Mouse (Mus musculus) adrenal gland, postnatal 4 days (tissue): ENCODE data around the gene Gm9844. TPM values are rescaled to one million over a fixed set of nuclear protein-coding genes. Genes with fewer than 3 reads are reported as not detected.
"Not testable (repeated sequence)": the region's sequence is repeated elsewhere in the genome, so short reads cannot be mapped to it uniquely, and the experiment has no call there.

Experiments used
- DNase-seq, 2 experiments: peaks; one replicate each; pipeline ENCODE4 v3.0.0; 2021 to 2022; ENCODE audit warnings: low spot score in 2 of 2, mixed read lengths in 2 of 2
- total RNA-seq, 2 experiments: library from RNA; stranded (reverse); gene quantifications; 2 replicates each; pipeline ENCODE4 v1.2.3; 2021

The Gm9844 gene
- total RNA-seq, 2 experiments from 2014 or later, result 0.92 TPM; not detected in 1

DNA sequence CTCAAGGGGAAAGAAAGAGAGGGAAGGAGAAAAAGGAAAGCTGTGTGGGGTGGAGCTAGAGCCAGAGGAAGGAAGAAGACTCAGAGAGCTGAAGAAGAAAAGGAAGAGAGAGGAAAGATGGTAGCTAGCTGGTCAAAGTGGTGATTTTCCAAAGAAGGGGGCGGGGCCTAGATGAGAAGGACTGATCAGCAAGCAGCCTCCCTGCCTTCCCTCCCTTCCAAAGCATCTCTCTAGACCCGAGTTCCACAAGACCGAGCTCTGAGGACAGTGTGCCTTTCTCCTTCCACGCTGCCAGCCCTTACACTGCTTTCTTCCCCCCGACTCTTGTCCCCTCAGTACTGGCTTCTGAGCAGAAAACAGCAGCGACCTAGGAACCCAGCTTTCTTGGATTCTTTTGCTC lies 2.1 kb downstream of the Gm9844 start:
- no peak for DNase-seq

DNA sequence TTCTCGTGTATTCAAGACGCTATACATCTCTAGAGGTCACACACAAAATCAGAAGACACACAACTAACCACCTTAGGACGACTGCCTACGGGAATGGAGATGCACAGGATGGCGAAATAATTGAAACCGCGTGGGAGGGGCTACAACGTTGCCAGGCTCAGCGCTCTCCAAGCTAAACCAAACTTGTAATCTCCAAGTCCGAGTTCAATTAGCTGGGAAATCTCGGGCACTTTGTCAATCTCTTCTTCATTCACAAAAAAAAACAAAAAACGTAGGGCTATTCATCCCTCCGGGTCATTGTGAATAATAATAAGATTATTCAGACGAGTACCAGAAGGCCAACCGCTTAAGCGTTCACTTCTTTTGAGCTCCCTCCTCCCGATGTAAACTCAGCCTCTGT lies 7.1 kb downstream of the Gm9844 start:
- DNase-seq, result no peak

DNA sequence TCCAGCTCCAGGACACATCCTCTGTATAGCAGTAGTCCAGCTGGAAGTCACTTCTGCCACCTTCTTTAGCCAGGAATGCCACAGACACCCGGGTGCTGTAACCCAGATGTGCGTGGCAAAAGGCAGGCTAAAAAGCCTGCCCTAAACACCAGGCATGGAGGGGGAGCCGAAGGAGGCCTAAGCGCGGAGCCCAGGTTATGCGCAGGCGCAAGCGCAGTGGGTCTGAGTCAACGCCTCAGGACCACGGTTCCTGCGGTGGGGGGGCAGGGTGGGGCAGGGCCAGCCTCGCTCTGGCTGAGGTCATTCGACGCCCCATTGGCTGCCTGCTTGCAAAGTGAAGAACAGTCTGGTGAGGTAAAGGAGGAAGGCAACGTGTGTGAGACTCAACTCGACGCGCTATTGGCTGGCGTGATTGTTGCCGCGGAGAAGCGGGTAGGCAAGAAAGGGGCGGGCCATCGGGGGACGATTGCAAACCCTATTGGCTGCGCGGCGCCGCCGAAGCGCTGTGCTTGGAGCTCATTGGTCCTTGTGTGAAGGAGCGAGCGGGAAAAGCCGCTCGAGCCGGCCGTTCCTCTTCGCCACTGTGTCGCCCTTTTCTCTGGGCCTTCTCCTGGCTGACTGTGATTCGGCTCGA lies 7.6 kb downstream of the Gm9844 start, which contains the start of the genes Lypd4 and Dmrtc2:
Gene Lypd4, minus strand, starts transcription at position 410 of the 634 bp plus-strand sequence.
Gene Dmrtc2, plus strand, starts transcription at position 526 of the 634 bp plus-strand sequence.
- DNase-seq, result no peak

DNA sequence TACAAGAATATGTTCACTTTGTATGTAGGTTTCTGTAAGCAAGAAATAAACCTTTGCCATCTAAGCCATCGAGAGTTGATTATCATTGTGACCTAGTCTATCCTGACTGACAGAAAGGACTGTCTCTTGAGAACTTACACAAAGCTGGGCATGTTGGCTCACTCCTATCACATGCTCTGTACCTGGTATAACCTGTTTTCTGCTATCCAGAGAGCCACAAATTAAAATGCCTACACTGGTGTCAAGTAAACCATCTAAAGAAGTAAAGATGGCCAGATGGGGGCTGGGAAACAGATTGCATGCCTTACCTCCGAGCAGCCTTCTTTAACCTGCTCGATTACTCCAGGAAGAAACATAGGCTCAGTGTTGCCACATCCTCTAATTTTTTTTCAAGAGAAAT lies 15.6 kb downstream of the Gm9844 start:
- no peak for DNase-seq

DNA sequence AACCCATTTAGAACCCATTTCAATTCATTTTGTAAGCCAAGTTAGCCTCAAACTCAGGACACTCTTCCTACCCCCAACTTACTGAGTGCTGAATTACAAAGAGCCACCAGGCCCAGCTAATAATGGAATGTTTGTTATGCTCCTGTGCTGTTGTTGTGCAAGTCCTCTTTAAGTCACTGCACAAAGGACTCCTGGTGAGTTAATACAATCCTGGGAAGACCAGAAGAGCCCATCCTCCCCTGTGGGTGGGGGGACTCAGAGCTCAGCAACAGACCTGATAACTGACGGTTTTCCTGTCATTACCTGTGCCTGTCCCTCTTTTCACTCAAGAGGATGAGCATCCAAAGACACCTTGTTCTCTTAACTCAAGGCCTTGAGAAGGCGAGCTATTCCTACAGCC lies 17.6 kb downstream of the Gm9844 start:
- DNase-seq, result no peak

DNA sequence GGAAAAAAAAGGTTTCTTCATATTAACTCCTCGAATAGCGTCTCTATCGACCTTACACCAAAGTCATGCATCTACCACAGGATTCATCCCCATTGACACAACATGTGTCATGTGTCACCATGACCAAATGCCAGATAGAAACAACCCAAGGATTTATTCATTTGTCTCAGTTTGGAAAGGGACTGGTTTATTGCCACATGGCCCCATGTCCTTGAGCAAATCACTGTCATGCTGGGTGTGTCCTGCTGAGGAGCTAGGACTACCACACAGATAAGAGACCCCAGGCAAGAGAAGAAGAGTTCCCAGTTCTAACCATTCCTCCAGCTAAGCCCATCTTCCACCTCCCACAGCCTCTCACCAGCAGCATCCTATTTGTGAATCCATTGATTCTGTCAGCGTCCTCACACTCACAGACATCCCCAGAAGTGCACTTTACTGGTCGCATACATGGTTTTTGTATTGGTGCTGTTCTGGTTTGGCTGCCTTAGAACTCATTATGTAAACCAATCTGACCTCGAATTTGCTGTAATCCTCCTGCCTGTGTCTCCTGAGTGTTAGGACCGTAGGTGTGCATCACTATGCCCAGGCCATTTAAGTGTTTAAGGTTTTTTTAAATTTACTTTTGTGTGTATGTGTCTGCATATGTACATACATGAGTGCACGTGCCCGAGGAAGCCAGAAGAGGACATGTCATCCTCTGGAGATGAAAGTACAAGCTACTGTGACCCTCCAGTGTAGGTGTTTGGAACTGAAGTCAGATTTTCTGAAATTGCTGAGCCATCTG lies 20.6 kb downstream of the Gm9844 start:
- DNase-seq, result no peak

DNA sequence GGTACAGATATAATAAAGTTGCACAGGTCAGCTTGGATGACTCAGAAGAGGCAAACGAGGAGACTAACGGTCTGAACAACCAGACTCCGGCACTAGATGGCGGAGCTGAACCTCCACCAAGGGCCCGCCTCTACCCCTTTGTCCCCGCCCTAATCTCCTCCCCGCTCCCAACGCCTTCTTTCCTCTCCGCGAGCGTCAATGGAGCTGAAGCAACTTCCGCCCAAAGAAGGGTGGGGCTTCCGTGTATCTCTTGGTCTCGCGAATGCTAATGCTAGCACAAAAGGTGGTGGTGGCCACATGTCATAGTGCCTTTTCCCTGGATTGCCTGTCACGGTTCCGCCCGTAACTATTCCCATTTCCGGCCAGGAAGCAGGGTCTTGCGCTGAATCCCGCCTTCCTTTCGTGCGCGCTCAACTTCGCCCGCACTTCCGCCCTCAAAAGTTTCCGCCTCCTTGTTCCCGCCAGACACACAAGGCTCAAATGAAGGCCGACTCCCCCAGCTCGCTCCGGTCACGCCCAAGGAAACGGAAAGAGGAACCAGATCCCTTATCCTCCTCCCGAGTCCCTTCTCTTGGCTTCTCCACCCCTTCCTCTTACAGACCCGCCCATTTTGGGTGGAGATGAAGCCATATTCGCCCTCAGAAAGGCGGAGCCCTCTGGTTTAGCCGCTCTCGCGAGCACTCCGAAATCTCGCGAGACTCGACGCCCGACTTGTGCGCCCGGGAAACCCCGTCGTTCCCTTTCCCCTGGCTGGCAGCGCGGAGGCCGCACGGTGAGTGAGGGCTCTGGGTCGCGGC lies 22.1 kb downstream of the Gm9844 start, which contains the start of gene Rps19:
Gene Rps19, plus strand, starts transcription at position 476 of the 797 bp plus-strand sequence.
- DNase-seq, result peak; percentile 95 to 96

DNA sequence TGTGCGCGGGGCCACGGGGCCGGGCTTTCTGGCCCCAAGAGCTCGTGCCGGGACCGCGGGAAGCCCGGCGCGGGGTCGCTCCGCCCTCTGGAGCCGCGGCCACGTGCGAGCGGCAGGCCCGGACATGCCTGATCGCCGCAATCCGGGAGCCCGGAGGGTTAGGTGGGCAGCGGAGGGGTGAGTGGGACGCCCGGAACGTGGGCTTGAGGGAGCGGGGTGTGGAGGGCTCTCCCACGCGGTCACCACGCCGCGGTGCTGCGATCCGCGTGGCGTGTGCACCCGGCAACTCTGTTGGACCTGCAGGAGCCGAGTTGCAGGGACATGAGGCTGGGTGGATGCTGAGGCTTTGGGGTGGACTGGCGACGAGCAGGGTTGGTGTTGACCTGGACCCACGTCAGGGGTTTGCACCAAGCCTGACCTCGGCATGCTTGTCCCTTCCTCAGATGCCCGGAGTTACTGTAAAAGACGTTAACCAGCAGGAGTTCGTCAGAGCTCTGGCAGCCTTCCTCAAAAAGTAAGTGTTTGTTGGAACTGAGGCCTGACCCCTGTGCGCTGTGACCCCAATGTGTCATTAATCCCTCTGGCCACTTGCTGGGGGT lies 22.8 kb downstream of the Gm9844 start:
- no peak for DNase-seq

DNA sequence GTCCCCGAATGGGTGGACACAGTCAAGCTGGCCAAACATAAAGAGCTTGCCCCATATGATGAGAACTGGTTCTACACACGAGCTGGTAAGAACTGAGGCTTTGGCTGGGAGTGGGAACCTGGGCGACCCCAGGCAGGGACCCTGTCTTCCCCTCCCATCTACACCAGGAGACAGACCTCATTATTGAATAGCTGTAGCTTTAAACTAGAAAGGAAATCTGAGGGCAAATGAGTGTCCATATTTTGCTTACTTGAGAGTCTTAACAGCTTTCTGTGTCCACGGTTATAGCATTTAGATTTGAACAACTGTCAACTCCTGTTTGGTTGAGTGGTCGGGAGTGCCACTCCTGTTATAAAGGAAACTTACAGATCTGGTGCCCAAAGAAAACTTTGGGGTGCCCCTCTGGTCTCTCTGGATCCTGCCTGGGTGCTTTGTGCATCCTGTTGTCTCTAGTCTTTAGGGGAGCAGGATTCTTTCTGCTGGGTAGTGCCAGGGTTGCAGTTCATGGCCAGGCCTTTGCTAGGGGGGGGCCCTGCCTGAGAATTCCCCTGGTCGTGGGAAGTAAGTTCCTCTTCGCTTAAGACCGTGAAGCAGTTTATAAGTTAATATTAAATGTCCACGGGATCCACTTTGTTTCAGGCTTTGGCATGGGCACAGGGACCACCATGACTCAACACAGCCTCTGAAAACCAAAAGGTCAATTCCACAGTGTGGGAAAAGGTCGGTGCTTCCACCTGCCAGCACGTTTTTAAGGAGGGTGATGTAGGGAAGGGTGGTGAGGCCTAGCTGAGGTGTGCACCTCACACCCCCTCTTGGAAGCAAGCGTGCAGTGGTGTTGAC lies 23.7 kb downstream of the Gm9844 start:
- no peak for DNase-seq

DNA sequence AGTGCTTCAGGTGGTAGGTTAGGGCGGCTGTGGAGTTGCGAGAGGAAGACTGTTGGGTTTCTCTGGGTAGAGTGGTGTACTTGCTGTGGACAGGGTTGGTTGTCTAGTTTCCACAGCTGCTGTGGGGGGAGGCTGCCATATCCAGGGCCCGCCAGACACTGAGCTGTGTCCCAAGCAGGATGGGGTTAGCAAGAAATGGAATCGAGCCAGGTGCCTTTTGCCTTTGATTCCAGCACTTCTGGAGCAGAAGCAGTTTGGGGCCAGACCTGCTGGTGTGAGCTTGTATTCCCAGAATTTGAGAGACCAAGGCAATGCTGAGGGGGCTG lies 24.3 kb downstream of the Gm9844 start:
- DNase-seq, result no peak

DNA sequence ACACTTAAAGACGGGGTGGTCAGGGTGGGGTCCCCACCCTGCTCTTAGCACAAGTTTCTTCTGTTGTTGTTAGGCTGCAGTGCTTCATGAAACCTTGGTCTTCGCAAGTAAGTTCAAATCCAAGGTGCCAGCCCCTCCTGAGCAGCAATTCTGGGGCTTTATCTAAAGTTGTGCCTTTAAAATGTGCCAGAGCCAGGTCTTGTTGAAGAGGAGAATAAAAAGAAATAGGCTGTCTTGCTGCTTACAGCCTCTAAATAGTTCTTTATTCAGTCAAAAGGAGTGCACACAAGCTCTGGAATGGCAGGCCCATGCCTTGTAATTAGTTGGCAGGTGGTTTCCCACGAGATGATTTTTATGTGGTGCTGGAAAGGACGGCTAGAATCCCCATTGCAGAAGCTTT lies 25.1 kb downstream of the Gm9844 start:
- DNase-seq, result no peak

DNA sequence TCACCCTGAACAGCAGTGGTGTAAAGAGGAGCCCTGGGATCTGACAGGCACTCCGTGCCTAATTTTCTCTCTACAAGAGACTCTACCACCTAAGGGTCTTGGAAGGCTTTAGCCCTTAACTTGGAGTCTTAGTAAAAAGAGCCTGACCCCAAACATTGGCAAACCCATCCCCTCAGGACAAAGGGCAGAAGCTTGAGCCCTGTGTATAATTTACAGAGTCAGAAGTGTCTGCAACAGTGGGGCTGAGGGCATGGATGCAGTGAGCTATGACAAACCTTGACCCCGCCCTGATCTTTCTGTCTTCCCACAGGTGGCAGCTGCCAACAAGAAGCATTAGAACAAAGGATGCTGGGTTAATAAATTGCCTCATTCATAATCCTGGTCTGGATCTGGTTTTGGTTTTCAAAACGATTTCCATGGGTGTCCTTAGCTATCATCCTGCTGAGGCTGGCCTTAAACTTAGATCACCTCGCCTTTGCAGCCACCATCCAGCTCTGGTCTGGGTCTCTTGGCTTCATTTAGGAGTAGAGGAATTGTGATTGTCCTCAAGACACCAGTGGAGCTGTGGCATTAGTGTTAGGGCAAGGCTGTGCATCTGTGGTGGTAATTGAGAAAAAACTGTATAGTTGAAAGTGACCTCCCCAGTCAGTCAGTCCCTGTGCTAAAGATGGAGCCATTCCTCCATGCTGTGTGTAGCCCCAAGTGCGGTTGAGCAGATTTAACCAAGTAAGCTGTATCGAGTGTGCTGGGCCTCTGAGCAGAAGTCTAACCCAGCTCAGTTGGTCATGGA lies 27.6 kb downstream of the Gm9844 start:
- DNase-seq, result no peak

DNA sequence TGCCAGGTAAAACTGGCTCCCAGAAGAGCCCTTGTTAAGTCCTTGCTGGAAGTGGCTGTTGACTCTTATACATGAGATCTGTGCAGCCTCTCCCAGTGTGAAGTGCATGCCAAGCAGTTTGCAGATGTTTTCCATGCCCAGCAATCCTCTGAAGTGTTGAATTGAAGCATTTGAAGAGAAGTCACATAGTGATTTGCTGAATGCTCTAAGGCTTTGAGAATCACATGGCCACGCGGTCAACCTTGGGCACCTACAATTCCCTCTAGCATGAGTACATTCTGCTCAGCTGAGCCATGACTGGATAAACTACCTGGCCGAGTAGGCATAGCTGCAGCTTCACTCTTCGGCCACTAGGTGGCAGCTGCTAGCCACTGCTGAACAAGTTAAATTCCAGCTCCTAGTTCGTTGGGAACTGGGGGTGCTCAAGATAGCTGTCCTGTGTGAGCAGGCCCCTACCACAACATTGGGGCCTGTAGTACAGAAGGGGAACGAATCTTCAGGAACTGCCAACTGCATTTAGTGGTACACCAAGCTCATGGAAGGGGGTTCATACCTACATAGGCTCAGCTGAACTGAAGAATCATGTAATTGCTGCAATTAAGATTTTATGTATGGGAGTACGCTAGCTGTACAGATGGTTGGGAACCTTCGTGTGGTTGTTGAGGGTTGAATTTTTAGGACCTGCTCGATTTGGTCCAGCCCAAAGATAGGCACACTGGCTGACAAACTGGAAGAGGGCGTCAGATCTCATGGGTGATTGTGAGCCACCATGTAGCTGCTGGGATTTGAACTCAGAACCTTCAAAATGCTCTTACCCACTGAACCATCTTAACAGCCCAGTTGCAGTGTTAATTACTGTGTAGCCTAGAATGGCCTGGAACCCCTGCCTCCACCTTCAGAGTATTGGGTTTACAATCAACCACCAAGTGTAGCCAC lies 28.5 kb downstream of the Gm9844 start:
- DNase-seq, result peak in 1 of 2 experiments; percentile 53

DNA sequence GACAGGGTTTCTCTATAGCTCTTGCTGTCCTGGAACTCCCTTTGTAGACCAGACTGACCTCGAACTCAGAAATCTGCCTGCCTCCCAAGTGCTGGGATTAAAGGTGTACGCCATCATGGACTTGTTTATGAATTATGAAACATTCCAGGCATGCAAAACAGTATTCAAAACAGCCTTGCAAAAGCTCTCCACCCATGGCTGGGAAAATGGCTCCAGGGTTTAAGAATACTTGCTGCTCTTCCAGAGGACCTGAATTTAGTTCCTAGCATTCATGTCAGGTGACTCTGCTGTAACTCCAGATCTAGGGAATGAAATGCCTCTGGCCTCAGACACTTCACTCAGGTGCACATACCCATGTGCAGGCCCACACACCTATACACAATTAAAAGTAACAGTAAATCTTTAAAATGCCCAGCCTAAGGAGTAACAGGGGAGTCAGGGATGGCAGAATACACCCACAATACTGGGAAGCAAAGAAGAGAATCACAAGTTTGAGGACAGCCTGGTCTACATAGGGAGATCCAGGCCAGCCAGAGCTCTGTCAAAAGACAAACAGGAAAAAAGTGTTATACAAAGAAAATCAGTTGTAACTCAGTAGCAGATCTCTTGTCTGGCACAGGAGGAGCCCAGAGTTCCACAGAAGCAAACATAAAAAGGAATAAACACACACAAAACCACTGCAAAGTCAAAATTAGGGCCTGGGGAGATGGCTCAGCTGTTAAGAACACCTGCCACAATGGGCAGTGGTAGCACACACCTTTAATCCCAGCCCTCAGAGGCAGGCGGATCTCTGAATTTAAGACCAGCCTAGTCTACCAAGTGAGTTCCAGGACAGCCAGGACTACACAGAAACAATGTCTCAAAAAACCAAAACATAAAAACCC lies 29.5 kb downstream of the Gm9844 start:
- no peak for DNase-seq

DNA sequence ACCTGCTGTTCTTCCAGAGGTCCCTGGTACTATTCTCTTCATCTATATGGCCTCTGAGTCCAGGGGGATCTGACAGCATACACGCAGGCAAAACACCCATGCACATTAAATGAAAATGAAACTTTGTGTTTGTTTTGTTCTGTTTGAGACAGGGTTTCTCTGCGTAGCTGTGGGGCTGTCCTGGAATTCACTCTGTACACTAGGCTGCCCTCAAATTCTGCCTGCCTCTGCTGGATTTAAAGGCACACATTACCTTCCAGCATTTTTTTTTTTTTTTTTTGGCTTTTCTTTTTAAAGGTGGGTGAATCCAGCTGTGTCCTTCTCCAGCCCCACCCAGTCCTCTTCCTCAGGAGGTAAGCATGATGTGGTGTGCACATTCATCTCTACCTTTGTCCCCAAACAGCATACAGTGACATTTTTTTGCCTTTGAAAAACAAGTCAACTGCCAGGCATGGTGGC lies 30.1 kb downstream of the Gm9844 start:
- DNase-seq, result no peak

DNA sequence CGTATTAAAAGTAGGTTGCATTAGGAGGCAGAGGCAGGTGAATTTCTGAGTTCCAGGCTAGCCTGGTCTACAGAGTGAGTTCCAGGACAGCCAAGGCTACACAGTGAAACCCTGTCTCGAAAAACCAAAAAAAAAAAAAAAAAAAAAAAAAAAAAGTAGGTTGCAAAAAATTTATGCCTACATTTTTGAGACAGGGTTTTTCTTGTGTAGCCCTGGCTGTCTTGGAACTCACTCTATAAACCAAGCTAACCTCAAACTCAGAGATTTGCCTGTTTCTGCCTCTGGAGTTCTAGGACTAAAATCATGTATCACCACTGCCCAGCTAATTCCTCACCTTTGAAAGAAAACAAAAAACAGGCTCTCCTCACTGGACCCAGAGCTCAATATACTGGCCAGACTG lies 33.7 kb downstream of the Gm9844 start:
- DNase-seq, result not testable (repeated sequence)

DNA sequence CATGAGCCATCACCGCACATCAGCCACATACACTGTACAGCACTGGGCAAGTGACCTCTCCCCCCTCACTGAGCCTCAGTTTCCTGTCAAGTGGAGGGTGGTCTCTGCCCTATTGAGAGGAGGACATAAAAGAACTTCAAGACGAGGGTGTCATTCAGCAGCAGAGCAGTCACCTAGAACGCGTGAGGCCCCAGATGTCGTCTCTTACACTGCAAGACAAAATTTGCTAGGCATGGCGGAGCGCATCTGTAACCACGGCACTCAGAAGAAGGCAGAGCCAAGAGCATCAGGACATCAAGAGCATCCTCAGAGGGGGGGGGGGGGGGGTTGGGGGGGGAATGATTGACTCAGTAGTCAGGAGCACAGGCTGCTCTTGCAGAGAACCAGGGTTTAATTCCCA lies 34.3 kb downstream of the Gm9844 start:
- DNase-seq, result no peak

DNA sequence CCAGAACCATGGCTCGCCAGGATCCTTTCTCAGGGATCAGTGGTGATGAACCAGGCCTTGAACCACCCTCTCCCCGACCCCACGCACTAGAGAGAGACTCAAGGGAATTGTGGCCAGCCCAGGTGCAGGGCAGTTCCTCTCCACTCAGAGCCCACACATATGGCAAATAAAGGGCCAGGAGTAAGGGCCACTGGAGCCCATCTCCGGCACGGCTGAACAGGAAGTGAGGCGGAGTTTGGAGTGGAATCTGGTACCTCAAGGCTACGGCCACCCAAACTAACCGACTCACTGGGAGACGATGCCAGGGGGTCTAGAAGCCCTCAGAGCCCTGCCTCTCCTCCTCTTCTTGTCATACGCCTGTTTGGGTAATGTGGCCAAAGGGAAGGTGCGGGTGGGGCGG lies 35.2 kb downstream of the Gm9844 start, which contains the start of gene Cd79a:
Gene Cd79a, plus strand, starts transcription at position 158 of the 400 bp plus-strand sequence.
- no peak for DNase-seq
